In the genomic region with DNA sequence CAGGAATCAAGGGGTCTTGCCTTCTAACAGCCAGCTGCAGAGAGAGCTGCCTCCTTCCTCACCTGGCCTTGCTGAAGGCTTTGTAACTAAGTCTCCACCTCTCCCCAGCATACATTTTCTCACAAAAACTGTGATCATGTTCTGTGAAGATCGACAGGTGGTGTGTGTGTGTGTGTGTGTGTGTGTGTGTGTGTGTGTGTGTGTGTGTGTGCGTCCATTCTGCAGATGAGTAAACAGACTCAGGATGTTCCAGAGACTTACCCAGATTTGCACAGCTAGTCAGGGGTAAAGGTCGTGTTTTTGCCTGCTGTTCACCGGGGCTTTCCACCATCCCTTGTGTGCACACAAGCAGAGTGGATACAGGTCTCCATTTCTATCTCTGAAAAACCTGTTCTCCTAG, we compare ENCODE assay signal across 23 mouse cellular contexts. TPM values are rescaled to one million over a fixed set of nuclear protein-coding genes. Genes with fewer than 3 reads are reported as not detected.
DNase-seq lines count a peak whose midpoint lies in the region; ATAC-seq and TF ChIP-seq lines count a peak whose summit lies in the region.
"Had no signal": no experiment of that assay in that cellular context is flagged by ENCODE, and none has a peak within 500 bp of the region (broad histone marks: within the 10 kb centered on the region; RNA-seq: fewer than 3 reads in every experiment).

No protein-coding gene starts in this region.

- WGBS in kidney, embryonic 14.5 days = 37% methylated on average over 4 of the region's 4 CpGs
- 15% methylated on average over 4 of the region's 4 CpGs for WGBS in lung, embryonic 14.5 days

- no peak overlapping the region for H3K9ac ChIP-seq in kidney, embryonic 14.5 days (ENCODE audit: low read depth, low read length)
- no peak overlapping the region for H3K9ac ChIP-seq in lung, embryonic 14.5 days
- H3K9ac ChIP-seq: hindbrain, embryonic 15.5 days; intestine, embryonic 15.5 days; midbrain, embryonic 15.5 days; neural tube, embryonic 13.5 days had no signal

- DNase-seq in kidney, postnatal 4 days = no peak
- no peak for DNase-seq in lung, embryonic 14.5 days
- no peak for DNase-seq in lung, postnatal 25 days (ENCODE audit: low spot score)
- DNase-seq in spleen, postnatal 36 days (ENCODE audit: low spot score in 2 of 2) = peak; percentile 56 to 57
- no peak for DNase-seq in spleen, adult 12 weeks (ENCODE audit: low spot score)
- no peak for DNase-seq in frontal cortex, postnatal 14 days (ENCODE audit: low spot score in 2 of 2)
- DNase-seq: adrenal gland, adult 8-10 months; cerebellum, adult 11-12 months; cerebellum, postnatal 10 days; heart, postnatal 4 days; kidney, postnatal 10 days; retina, postnatal 1 day; right cerebral cortex, postnatal 25 days had no signal

- peaks cover 22% of the 10 kb centered on the region for H3K4me1 ChIP-seq in kidney, embryonic 14.5 days (ENCODE audit: control insufficient read depth, insufficient read depth, low read length)
- peaks cover 37% of the 10 kb centered on the region for H3K4me1 ChIP-seq in lung, embryonic 14.5 days (ENCODE audit: insufficient read depth)
- H3K4me1 ChIP-seq: midbrain, embryonic 15.5 days had no signal

- H3K27me3 ChIP-seq in kidney, embryonic 14.5 days (ENCODE audit: control insufficient read depth, insufficient read depth, low read length) = no peaks in the 10 kb centered on the region
- no peaks in the 10 kb centered on the region for H3K27me3 ChIP-seq in lung, embryonic 14.5 days (ENCODE audit: insufficient read depth, low read length)
- H3K27me3 ChIP-seq: hindbrain, embryonic 15.5 days; intestine, embryonic 15.5 days; midbrain, embryonic 15.5 days; neural tube, embryonic 13.5 days had no signal

- H3K4me3 ChIP-seq in kidney, embryonic 14.5 days (ENCODE audit: low read length) = no peak overlapping the region
- no peak overlapping the region for H3K4me3 ChIP-seq in lung, embryonic 14.5 days (ENCODE audit: low read depth, low read length)
- H3K4me3 ChIP-seq: hindbrain, embryonic 15.5 days; intestine, embryonic 15.5 days; layer of hippocampus, adult 2 months; midbrain, embryonic 15.5 days; myocyte; neural tube, embryonic 13.5 days had no signal

- no peak for ATAC-seq in kidney, embryonic 14.5 days (ENCODE audit: low FRiP score, low TSS enrichment)
- no peak for ATAC-seq in lung, embryonic 14.5 days (ENCODE audit: insufficient read depth)
- ATAC-seq: activated CD4-positive, CD25-positive, alpha-beta regulatory T cell, adult 4 months; intestine, embryonic 15.5 days had no signal

- no peaks in the 10 kb centered on the region for H3K9me3 ChIP-seq in kidney, embryonic 14.5 days (ENCODE audit: control insufficient read depth, low read length)
- no peaks in the 10 kb centered on the region for H3K9me3 ChIP-seq in lung, embryonic 14.5 days (ENCODE audit: low read depth, low read length)
- H3K9me3 ChIP-seq: hindbrain, embryonic 15.5 days; intestine, embryonic 15.5 days; midbrain, embryonic 15.5 days; neural tube, embryonic 13.5 days had no signal

- peak overlapping the region; percentile 12; the same call in 1 of the 2 replicates for H3K27ac ChIP-seq in kidney, embryonic 14.5 days (ENCODE audit: low read depth, low read length)
- peak overlapping the region; percentile 22; the same call in 1 of the 2 replicates for H3K27ac ChIP-seq in lung, embryonic 14.5 days (ENCODE audit: low read depth)
- H3K27ac ChIP-seq: hindbrain, embryonic 15.5 days; intestine, embryonic 15.5 days; layer of hippocampus, adult 2 months; midbrain, embryonic 15.5 days; neural tube, embryonic 13.5 days; stomach, postnatal 0 days had no signal

- H3K4me2 ChIP-seq in kidney, embryonic 14.5 days (replicated peaks; ENCODE audit: low read depth, low read length) = no peak overlapping the region
- no peak overlapping the region for H3K4me2 ChIP-seq in lung, embryonic 14.5 days
- H3K4me2 ChIP-seq: hindbrain, embryonic 15.5 days; intestine, embryonic 15.5 days; liver, embryonic 11.5 days; midbrain, embryonic 15.5 days; neural tube, embryonic 13.5 days had no signal

- no peak for TF ChIP-seq CTCF in lung, embryonic 14.5 days (IDR thresholded peaks at IDR 0.05; ENCODE audit: low read depth)

- H3K36me3 ChIP-seq in kidney, embryonic 14.5 days (ENCODE audit: control insufficient read depth, insufficient read depth, low read length) = no peaks in the 10 kb centered on the region
- H3K36me3 ChIP-seq in lung, embryonic 14.5 days (ENCODE audit: insufficient read depth) = no peaks in the 10 kb centered on the region
- H3K36me3 ChIP-seq: hindbrain, embryonic 15.5 days; intestine, embryonic 15.5 days; midbrain, embryonic 15.5 days; neural tube, embryonic 13.5 days had no signal

RNA-seq across cellular contexts. Expression of a gene that starts 40.6 kb away (rescaled TPM):
- 34.4 and 42.7 TPM in 2 replicates for polyA plus RNA-seq in kidney, embryonic 14.5 days (2014; fragmentation: Nextera tagmentation; extraction: Ambion mirVana)
- 43.8 and 45.1 TPM in 2 replicates for polyA plus RNA-seq in lung, embryonic 14.5 days (2014; fragmentation: Nextera tagmentation; extraction: Ambion mirVana)

Comparison
In these comparisons a context has a peak if more than half of its experiments do, and no peak if none do; other contexts are left out.
1. DNase-seq: peak in spleen, postnatal 36 days (2 of 2); none in kidney, postnatal 4 days (0 of 2), lung, embryonic 14.5 days (single experiment), lung, postnatal 25 days (single experiment), spleen, adult 12 weeks (single experiment) and frontal cortex, postnatal 14 days (0 of 2).